Mouse (Mus musculus) CH12.LX (cell line): ENCODE data around the gene AL732309.1. TPM values are rescaled to one million over a fixed set of nuclear protein-coding genes. Genes with fewer than 3 reads are reported as not detected.

Source experiments
- DNase-seq: peaks from one replicate; pipeline ENCODE4 v3.0.0-alpha.2; 2013; ENCODE audit errors: extremely low read depth
- H3K27ac ChIP-seq: 2 replicates; pipeline ENCODE4 v1.5.1; 2012; ENCODE audit warnings: low read depth, mild to moderate bottlenecking, control low read depth, moderate library complexity; ENCODE audit not compliant: insufficient read depth
- H3K27me3 ChIP-seq: replicated peaks from 2 replicates; pipeline ENCODE3; 2012; ENCODE audit warnings: inconsistent platforms
- H3K36me3 ChIP-seq, 2 experiments: replicated peaks in 1 of 2; 2 replicates each; pipeline versions ENCODE3 to v1.6.1; 2012; ENCODE audit warnings: inconsistent platforms in 1 of 2, low read length in 1 of 2, mild to moderate bottlenecking in 1 of 2, mixed read lengths in 1 of 2, moderate library complexity in 1 of 2; ENCODE audit not compliant: control insufficient read depth in 1 of 2, insufficient read depth in 1 of 2
- H3K4me1 ChIP-seq, 2 experiments: 2 replicates each; pipeline ENCODE4 v1.6.1; 2012; ENCODE audit warnings: inconsistent platforms in 1 of 2, moderate library complexity in 1 of 2; ENCODE audit not compliant: insufficient read depth in 2 of 2, control insufficient read depth in 1 of 2
- H3K4me2 ChIP-seq: 2 replicates; pipeline ENCODE4 v1.6.1; 2012; ENCODE audit warnings: low read depth, mild to moderate bottlenecking, control low read depth; ENCODE audit not compliant: poor library complexity, insufficient read depth, severe bottlenecking
- H3K4me3 ChIP-seq, 3 experiments: fragments of 150-350 bp in 1 of 3; sonication (generic) in 1 of 3; replicated peaks in 1 of 3; 2 replicates each; pipeline versions ENCODE3 to v1.5.1; 2011 to 2012; ENCODE audit warnings: low read depth in 2 of 3, low read length in 2 of 3, mild to moderate bottlenecking in 2 of 3, moderate library complexity in 2 of 3, control low read depth in 1 of 3, improper control_type of control experiment in 1 of 3, inconsistent platforms in 1 of 3, mixed read lengths in 1 of 3; ENCODE audit not compliant: poor library complexity in 1 of 3
- H3K79me2 ChIP-seq: replicated peaks from 2 replicates; pipeline ENCODE4 v1.6.1; 2012; ENCODE audit warnings: mild to moderate bottlenecking, moderate library complexity; ENCODE audit not compliant: control insufficient read depth, poor library complexity, insufficient read depth, severe bottlenecking; ENCODE audit errors: extremely low read depth
- H3K9ac ChIP-seq: 2 replicates; pipeline ENCODE4 v1.6.1; 2012; ENCODE audit warnings: low read depth, mild to moderate bottlenecking, control low read depth, moderate library complexity; ENCODE audit not compliant: insufficient read depth
- H3K9me3 ChIP-seq: replicated peaks from 2 replicates; pipeline ENCODE3; 2012; ENCODE audit warnings: low read length, inconsistent platforms, mixed read lengths
- CHD1 ChIP-seq: IDR thresholded peaks from 2 replicates; pipeline ENCODE4 v1.6.1; 2012; ENCODE audit warnings: low read depth, low read length, improper control_type of control experiment, inconsistent platforms
- CHD2 ChIP-seq: IDR thresholded peaks from 2 replicates; pipeline ENCODE4 v1.6.1; 2011; ENCODE audit warnings: low read length, improper control_type of control experiment
- CTCF ChIP-seq, 2 experiments: IDR thresholded peaks in 1 of 2; conservative IDR thresholded peaks in 1 of 2; 2 replicates each; pipeline ENCODE4 v1.5.1; 2011 to 2012; ENCODE audit warnings: low read depth in 2 of 2, low read length in 2 of 2, improper control_type of control experiment in 1 of 2, inconsistent platforms in 1 of 2, mild to moderate bottlenecking in 1 of 2, moderate library complexity in 1 of 2
- ELF1 ChIP-seq: IDR thresholded peaks from 2 replicates; pipeline ENCODE4 v1.6.1; 2014; ENCODE audit warnings: low read depth, mild to moderate bottlenecking, inconsistent platforms, low read length, improper control_type of control experiment
- EP300 ChIP-seq: IDR thresholded peaks from 2 replicates; pipeline ENCODE4 v1.6.1; 2011; ENCODE audit warnings: low read length, improper control_type of control experiment
- IRF4 ChIP-seq: IDR thresholded peaks from 2 replicates; pipeline ENCODE4 v1.6.1; 2014; ENCODE audit warnings: low read depth, mild to moderate bottlenecking, inconsistent platforms, low read length, improper control_type of control experiment
- JUN ChIP-seq: IDR thresholded peaks from 2 replicates; pipeline ENCODE4 v1.6.1; 2011; ENCODE audit warnings: low read depth, mild to moderate bottlenecking, low read length, improper control_type of control experiment, moderate library complexity; ENCODE audit not compliant: insufficient read depth
- MAFK ChIP-seq: IDR thresholded peaks from 2 replicates; pipeline ENCODE4 v1.6.1; 2011; ENCODE audit warnings: low read length, improper control_type of control experiment; ENCODE audit not compliant: insufficient replicate concordance
- MAX ChIP-seq: IDR thresholded peaks from 2 replicates; pipeline ENCODE4 v1.6.1; 2011; ENCODE audit warnings: low read length, improper control_type of control experiment
- MAZ ChIP-seq: IDR thresholded peaks from 2 replicates; pipeline ENCODE4 v1.6.1; 2012; ENCODE audit warnings: low read depth, mild to moderate bottlenecking, inconsistent platforms, low read length, improper control_type of control experiment, moderate library complexity
- MYC ChIP-seq: IDR thresholded peaks from 2 replicates; pipeline ENCODE4 v1.6.1; 2011; ENCODE audit warnings: low read depth, mild to moderate bottlenecking, improper control_type of control experiment, low read length
- POLR2A ChIP-seq: IDR thresholded peaks from 2 replicates; pipeline ENCODE4 v1.6.1; 2011; ENCODE audit warnings: low read depth, mild to moderate bottlenecking, improper control_type of control experiment, low read length
- RAD21 ChIP-seq: IDR thresholded peaks from 2 replicates; pipeline ENCODE4 v1.6.1; 2011; ENCODE audit warnings: low read depth, mild to moderate bottlenecking, low read length, improper control_type of control experiment, moderate library complexity
- RCOR1 ChIP-seq: conservative IDR thresholded peaks from 2 replicates; pipeline ENCODE4 v1.6.1; 2012; ENCODE audit warnings: low read depth, mild to moderate bottlenecking, inconsistent platforms, low read length, improper control_type of control experiment
- SIN3A ChIP-seq: IDR thresholded peaks from 2 replicates; pipeline ENCODE4 v1.6.1; 2012; ENCODE audit warnings: low read length, improper control_type of control experiment, inconsistent platforms
- SMC3 ChIP-seq: IDR thresholded peaks from 2 replicates; pipeline ENCODE4 v1.6.1; 2011; ENCODE audit warnings: low read depth, low read length, improper control_type of control experiment
- USF2 ChIP-seq: conservative IDR thresholded peaks from 2 replicates; pipeline ENCODE4 v1.6.1; 2011; ENCODE audit warnings: low read depth, low read length, improper control_type of control experiment
- ZKSCAN1 ChIP-seq: IDR thresholded peaks from 2 replicates; pipeline ENCODE4 v1.6.1; 2012; ENCODE audit warnings: low read depth, inconsistent platforms, low read length, improper control_type of control experiment, borderline replicate concordance
- ZMIZ1 ChIP-seq: IDR thresholded peaks from 2 replicates; pipeline ENCODE4 v1.6.1; 2012; ENCODE audit warnings: low read depth, mild to moderate bottlenecking, inconsistent platforms, low read length, improper control_type of control experiment
- ZNF384 ChIP-seq: IDR thresholded peaks from 2 replicates; pipeline ENCODE4 v1.6.1; 2012; ENCODE audit warnings: low read depth, low read length, improper control_type of control experiment, inconsistent platforms
- dilution Hi-C: fragments of 300-500 bp; cut with MboI; formaldehyde crosslinking; loops from 2 replicates; pipeline ENCODE4 v1.14.3; 2020; ENCODE audit warnings: low sequenced_read_pairs; ENCODE audit not compliant: extremely low pct_unique_long_range_greater_than_20kb, extremely low pct_ligation_motif_present
- in situ Hi-C: fragments of 300-500 bp; cut with MboI; formaldehyde crosslinking; loops from 3 replicates; pipeline ENCODE4 v1.14.3; 2019; ENCODE audit warnings: low sequenced_read_pairs, low pct_ligation_motif_present, low pct_unique_long_range_greater_than_20kb, mixed read lengths
- polyA plus RNA-seq: library from polyadenylated mRNA; unstranded; fragments of >175 nt; gene quantifications from 2 replicates; pipeline ENCODE4 v1.2.1, GENCODE M21; 2012; ENCODE audit warnings: low read depth; ENCODE audit not compliant: insufficient read length
- total RNA-seq, 2 experiments: library from RNA; depleted of rRNA; stranded (reverse); fragments of 300-350 nt in 1 of 2; fragments of >200 nt in 1 of 2; gene quantifications; 2 replicates each; pipeline ENCODE4 v1.2.3; 2012 to 2014

The AL732309.1 gene
- total and polyA plus RNA-seq, 3 experiments, result 4.5 to 8.9 (median 6.7) TPM

DNA sequence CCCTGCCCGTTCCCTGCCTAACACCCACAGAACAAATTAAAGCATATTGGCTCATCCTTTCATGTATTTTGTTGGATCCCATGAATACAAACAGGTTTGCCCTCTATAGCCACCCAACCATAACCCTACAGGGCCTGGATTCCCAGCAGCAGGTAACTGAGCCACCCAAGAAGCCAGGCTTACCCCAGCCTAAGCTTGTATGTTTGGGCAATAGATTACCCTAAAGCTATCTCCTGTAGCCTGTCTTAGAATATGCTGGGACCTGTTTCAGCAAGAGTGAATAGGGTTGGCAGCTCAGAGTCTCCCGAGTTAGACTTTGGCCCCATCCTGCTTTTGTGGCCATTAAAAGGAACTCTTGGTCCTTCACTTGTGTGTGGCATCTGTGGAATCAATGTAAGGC is 38.9 kb upstream of the AL732309.1 start:
- H3K27ac ChIP-seq, result no peak overlapping the region
- no peak for TF ChIP-seq USF2
- no peak for TF ChIP-seq MAX
- no peak for TF ChIP-seq EP300
- TF ChIP-seq SMC3, result no peak
- TF ChIP-seq ZNF384, result no peak
- TF ChIP-seq ZMIZ1, result no peak
- TF ChIP-seq SIN3A, result no peak
- no peak for TF ChIP-seq MAFK
- TF ChIP-seq CTCF (conservative IDR thresholded peaks at IDR 0.05 in 1 of 2, IDR thresholded peaks at IDR 0.05 in 1 of 2; ENCODE audit: low read depth in 2 of 2, low read length in 2 of 2), result no peak
- no peak for TF ChIP-seq MYC
- no peak for TF ChIP-seq POLR2A
- TF ChIP-seq ZKSCAN1, result no peak
- no peak for TF ChIP-seq IRF4
- TF ChIP-seq CHD2, result no peak
- TF ChIP-seq CHD1, result no peak
- no peak for TF ChIP-seq RAD21
- TF ChIP-seq MAZ, result no peak
- no peak for TF ChIP-seq RCOR1
- no peak for TF ChIP-seq JUN
- H3K4me2 ChIP-seq, result no peak overlapping the region
- H3K4me3 ChIP-seq, result no peak overlapping the region
- in situ Hi-C loops (no loop called here), dilution Hi-C loops (no loop called here)
- H3K9me3 ChIP-seq, result no peaks in the 10 kb centered on the region
- H3K27me3 ChIP-seq, result peaks cover 1% of the 10 kb centered on the region
- no peaks in the 10 kb centered on the region for H3K79me2 ChIP-seq
- H3K36me3 ChIP-seq, result peaks cover 40 to 61% of the 10 kb centered on the region in 2 experiments
- DNase-seq, result no peak
- H3K9ac ChIP-seq, result no peak overlapping the region
- peaks cover 0 to 2% of the 10 kb centered on the region in 2 experiments; a peak in 1 of 4 replicates for H3K4me1 ChIP-seq

DNA sequence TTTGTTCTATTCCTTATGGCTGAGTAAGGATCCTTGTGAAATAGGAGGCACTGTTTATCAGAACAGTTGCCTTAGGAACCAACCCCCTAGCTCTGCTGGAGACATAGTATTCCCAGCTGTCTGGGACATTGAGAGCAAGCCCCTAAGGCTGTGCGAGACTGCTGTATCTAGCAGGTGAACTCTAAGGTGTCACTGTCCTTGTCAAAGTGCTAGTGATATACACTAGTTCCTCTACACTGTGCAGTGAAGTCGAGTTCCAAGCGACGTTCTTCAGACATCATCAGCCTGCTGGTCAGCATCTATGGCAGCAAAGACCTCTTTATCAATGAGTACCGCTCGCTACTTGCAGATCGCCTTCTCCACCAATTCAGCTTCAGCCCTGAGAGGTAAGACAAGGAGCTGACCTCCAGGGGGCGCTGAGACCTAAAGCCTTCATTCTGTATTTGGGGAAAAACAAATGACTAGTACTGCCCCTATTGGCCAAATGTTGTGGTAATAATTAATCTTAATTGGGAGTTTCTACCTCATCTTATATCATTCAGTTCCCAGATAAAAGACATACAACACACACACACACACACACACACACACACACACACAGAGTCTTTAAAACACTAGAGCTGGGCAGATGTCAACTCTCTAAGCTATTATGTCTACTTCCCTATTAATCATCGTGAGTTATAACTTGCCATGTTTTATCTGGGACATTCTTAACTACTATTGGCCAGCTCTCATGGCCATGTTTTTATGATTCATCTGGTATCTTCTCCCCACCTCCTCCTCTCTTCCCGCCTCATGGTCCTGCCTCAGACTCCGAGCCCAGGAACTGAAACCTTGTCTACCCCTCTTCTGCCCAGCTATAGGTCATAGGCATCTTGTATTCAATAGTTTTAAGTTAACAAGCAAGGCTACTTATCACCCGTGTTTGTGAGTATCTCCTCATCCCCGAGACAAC is 32.5 kb upstream of the AL732309.1 start:
- H3K36me3 ChIP-seq, result peaks cover 72 to 91% of the 10 kb centered on the region in 2 experiments
- H3K79me2 ChIP-seq, result 0 out of 2 replicates have a peak, but pooled peaks cover 3% of the 10 kb centered on the region
- H3K9me3 ChIP-seq, result no peaks in the 10 kb centered on the region
- dilution Hi-C loops, result no loop called here
- peak; percentile 88 for DNase-seq
- no peak overlapping the region for H3K4me3 ChIP-seq
- no peak overlapping the region for H3K27ac ChIP-seq
- no peaks in the 10 kb centered on the region for H3K27me3 ChIP-seq
- no peak for TF ChIP-seq MYC
- TF ChIP-seq SMC3, result peak; percentile 75
- no peak for TF ChIP-seq ELF1
- peak; percentile 71 for TF ChIP-seq RAD21
- TF ChIP-seq CTCF (conservative IDR thresholded peaks at IDR 0.05 in 1 of 2, IDR thresholded peaks at IDR 0.05 in 1 of 2; ENCODE audit: low read depth in 2 of 2, low read length in 2 of 2), result peak; percentile 80 to 99
- H3K9ac ChIP-seq, result no peak overlapping the region
- H3K4me1 ChIP-seq, result no peaks in the 10 kb centered on the region
- in situ Hi-C loops, result loop anchor here (10.0 kb wide), 1 partner anchor 56 kb away; the partner anchor contains the start of gene Man1b1
- H3K4me2 ChIP-seq, result no peak overlapping the region
